ENCODE assay signal across 8 mouse cellular contexts in the genomic region with DNA sequence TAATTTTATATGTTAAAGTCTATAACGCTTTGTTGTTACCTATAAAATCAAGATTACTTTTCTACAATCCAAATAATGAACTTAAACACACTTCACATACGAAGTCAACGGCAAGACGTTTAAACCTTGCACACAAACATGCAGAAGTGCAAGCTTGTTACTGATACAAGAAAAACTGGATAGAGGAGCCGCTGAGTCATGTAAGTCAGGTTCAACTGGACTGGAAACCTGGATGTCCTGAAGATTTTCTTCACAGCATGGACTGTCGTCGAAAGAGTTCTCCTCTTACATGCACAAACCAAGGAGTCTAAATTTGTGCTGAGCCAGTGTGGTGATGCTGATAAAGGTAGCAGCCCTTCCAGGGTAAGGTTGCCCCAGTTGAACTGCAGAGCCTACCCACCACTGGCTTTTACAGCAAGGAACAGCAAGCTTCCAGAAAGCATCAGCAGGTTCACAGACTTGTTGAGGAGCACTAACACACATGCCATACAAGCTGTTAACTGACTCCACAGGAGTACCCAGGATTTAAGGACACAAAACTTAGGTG. TPM values are rescaled to one million over a fixed set of nuclear protein-coding genes. Genes with fewer than 3 reads are reported as not detected.
DNase-seq lines count a peak whose midpoint lies in the region; ATAC-seq and TF ChIP-seq lines count a peak whose summit lies in the region.

No protein-coding gene starts in this region.

- peaks cover 14% of the 10 kb centered on the region for H3K4me1 ChIP-seq in kidney, postnatal 0 days (replicated peaks; ENCODE audit: insufficient read depth, low read length)
- H3K4me1 ChIP-seq in hindbrain, embryonic 14.5 days (replicated peaks; ENCODE audit: control insufficient read depth, insufficient read depth, low read length) = peaks cover 24% of the 10 kb centered on the region
- H3K4me1 ChIP-seq in midbrain, embryonic 15.5 days = peaks cover 26% of the 10 kb centered on the region

- peaks cover 6% of the 10 kb centered on the region; the same call in 1 of the 2 replicates for H3K36me3 ChIP-seq in kidney, postnatal 0 days (ENCODE audit: insufficient read depth, low read length)
- H3K36me3 ChIP-seq in hindbrain, embryonic 14.5 days (replicated peaks; ENCODE audit: control insufficient read depth, insufficient read depth) = peaks cover 12% of the 10 kb centered on the region
- H3K36me3 ChIP-seq in midbrain, embryonic 15.5 days (replicated peaks) = no peaks in the 10 kb centered on the region

- no peak overlapping the region; the same call in 1 of the 2 replicates for H3K4me3 ChIP-seq in kidney, postnatal 0 days (replicated peaks; ENCODE audit: low read depth, low read length)
- no peak overlapping the region for H3K4me3 ChIP-seq in hindbrain, embryonic 14.5 days (replicated peaks; ENCODE audit: low read length)
- H3K4me3 ChIP-seq in midbrain, embryonic 15.5 days = no peak overlapping the region

- ATAC-seq in kidney, postnatal 0 days (replicated peaks; ENCODE audit: low FRiP score, low read depth) = no peak
- no peak for ATAC-seq in hindbrain, embryonic 14.5 days (ENCODE audit: low FRiP score)
- no peak for ATAC-seq in midbrain, embryonic 15.5 days (replicated peaks)

- no peaks in the 10 kb centered on the region for H3K9me3 ChIP-seq in kidney, postnatal 0 days (replicated peaks; ENCODE audit: low read length)
- no peaks in the 10 kb centered on the region for H3K9me3 ChIP-seq in hindbrain, embryonic 14.5 days (ENCODE audit: control insufficient read depth, low read length)
- no peaks in the 10 kb centered on the region for H3K9me3 ChIP-seq in midbrain, embryonic 15.5 days

- H3K27ac ChIP-seq in kidney, postnatal 0 days = no peak overlapping the region
- H3K27ac ChIP-seq in hindbrain, embryonic 14.5 days = no peak overlapping the region
- no peak overlapping the region for H3K27ac ChIP-seq in midbrain, embryonic 15.5 days

- 74% methylated on average over 7 of the region's 7 CpGs for WGBS in kidney, postnatal 0 days
- WGBS in hindbrain, embryonic 14.5 days = 91% methylated on average over 7 of the region's 7 CpGs
- WGBS in midbrain, embryonic 15.5 days = 87% methylated on average over 7 of the region's 7 CpGs

- no peaks in the 10 kb centered on the region for H3K27me3 ChIP-seq in kidney, postnatal 0 days (ENCODE audit: insufficient read depth, low read length)
- no peaks in the 10 kb centered on the region for H3K27me3 ChIP-seq in hindbrain, embryonic 14.5 days (ENCODE audit: control insufficient read depth, insufficient read depth, low read length)
- H3K27me3 ChIP-seq in midbrain, embryonic 15.5 days (replicated peaks) = no peaks in the 10 kb centered on the region

- no peak for DNase-seq in kidney, postnatal 0 days (ENCODE audit: low spot score)
- no peak for DNase-seq in kidney, postnatal 10 days
- DNase-seq in ZHBTc4 (ENCODE audit: low read depth, low spot score) = peak; percentile 39
- no peak for DNase-seq in hindbrain, embryonic 14.5 days (ENCODE audit: low spot score)
- DNase-seq in layer of hippocampus, postnatal 25 days (ENCODE audit: extremely low spot score in 1 of 2, low spot score in 1 of 2) = no peak
- DNase-seq in retina, postnatal 1 day = no peak
- no peak for DNase-seq in ovary, postnatal 36 days (ENCODE audit: low spot score)

- H3K4me2 ChIP-seq in kidney, postnatal 0 days (ENCODE audit: low read length) = peak overlapping the region; percentile 74; the same call in 1 of the 2 replicates
- H3K4me2 ChIP-seq in hindbrain, embryonic 14.5 days (replicated peaks) = peak overlapping the region; percentile 93
- H3K4me2 ChIP-seq in midbrain, embryonic 15.5 days = peak overlapping the region; percentile 78

- H3K9ac ChIP-seq in kidney, postnatal 0 days (ENCODE audit: low read depth, low read length) = no peak overlapping the region
- no peak overlapping the region for H3K9ac ChIP-seq in hindbrain, embryonic 14.5 days
- no peak overlapping the region for H3K9ac ChIP-seq in midbrain, embryonic 15.5 days

- no peak for TF ChIP-seq CTCF in kidney, postnatal 0 days (IDR thresholded peaks at IDR 0.05; ENCODE audit: low read depth)

RNA-seq across cellular contexts. Expression of a gene that starts 3.4 kb away (rescaled TPM):
- polyA plus RNA-seq in kidney, postnatal 0 days (2015; fragmentation: Nextera tagmentation; extraction: Ambion mirVana) = 17.8 and 20.9 TPM in 2 replicates
- 15.8 and 18.0 TPM in 2 replicates for polyA plus RNA-seq in hindbrain, embryonic 14.5 days (2014; fragmentation: Nextera tagmentation; extraction: Ambion mirVana)
- 20.3 and 20.6 TPM in 2 replicates for polyA plus RNA-seq in midbrain, embryonic 15.5 days (2015; fragmentation: Nextera tagmentation; extraction: Ambion mirVana)
- 10 to 100 TPM; 48.0 to 60.6 TPM for total RNA-seq in layer of hippocampus, postnatal 25 days (2021)

RNA-seq across cellular contexts. Expression of a gene that starts 29.4 kb away (rescaled TPM):
- polyA plus RNA-seq in kidney, postnatal 0 days (2015; fragmentation: Nextera tagmentation; extraction: Ambion mirVana) = 4.5 and 5.5 TPM in 2 replicates
- polyA plus RNA-seq in hindbrain, embryonic 14.5 days (2014; fragmentation: Nextera tagmentation; extraction: Ambion mirVana) = 17.1 and 21.0 TPM in 2 replicates
- 25.8 and 26.8 TPM in 2 replicates for polyA plus RNA-seq in midbrain, embryonic 15.5 days (2015; fragmentation: Nextera tagmentation; extraction: Ambion mirVana)
- total RNA-seq in layer of hippocampus, postnatal 25 days (2021) = 10 to 100 TPM; 17.3 to 19.6 TPM
